Mouse (Mus musculus) central nervous system, embryonic 11.5 days (tissue): ENCODE results near the gene Gm43302. TPM values are rescaled to one million over a fixed set of nuclear protein-coding genes. Genes with fewer than 3 reads are reported as not detected.

ENCODE experiments used
- polyA plus RNA-seq: library from polyadenylated mRNA; depleted of rRNA; stranded (reverse); fragments of >200 nt; gene quantifications from 2 replicates; pipeline ENCODE4 v1.2.3, GENCODE M21; 2012; rRNA removed

Gene Gm43302
- 0.06 and 0.10 TPM in 2 replicates for polyA plus RNA-seq

DNA sequence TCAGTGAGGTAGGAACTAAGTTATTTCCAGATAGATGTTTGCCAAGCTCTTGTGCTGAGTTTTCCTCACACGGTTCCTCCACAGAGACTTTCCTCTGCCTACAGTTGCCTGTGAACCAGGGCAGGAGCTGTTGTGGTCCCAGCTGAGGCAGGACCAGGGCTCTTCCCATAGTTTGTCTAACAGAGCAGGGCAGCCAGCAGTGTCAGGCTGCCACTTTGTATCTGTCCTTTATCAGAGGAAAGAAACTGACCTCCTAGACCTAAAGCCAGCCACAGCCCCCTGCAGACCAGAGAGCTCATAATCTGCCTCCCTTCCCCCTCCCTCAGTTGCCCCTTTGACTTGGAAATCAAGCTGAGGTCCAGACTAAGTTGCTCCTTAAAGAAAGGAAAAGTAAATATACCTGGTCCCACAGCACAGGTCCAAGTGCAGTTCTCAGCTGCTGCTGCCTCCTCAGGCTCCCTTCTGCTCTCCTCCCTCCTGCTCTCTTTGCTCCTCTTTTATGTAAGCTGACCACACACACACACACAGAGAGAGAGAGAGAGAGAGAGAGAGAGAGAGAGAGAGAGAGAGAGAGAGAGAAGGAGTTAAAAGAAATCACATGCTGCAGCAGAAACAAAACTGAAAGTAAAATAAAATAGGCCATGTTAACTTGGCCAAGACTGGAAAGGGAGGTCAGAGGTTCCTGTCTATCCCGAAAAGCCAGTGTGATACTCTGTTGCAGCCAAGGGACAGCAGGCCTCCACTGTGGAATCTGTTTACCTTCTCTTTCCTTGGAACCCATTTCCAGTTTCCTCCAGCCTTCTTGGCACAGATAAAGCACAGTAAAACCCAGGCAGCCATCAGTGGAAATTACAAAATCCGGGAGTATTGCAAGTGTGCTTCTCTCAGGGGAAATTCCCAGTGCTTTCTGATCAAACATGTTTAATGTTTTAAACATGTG lies at the start of gene Gm43302, which contains the start of gene Gbp6:
TSS of gene Gm43302 (minus strand) at position 470 of the 940 bp plus-strand sequence.
TSS of gene Gbp6 (minus strand) at position 473 of the 940 bp plus-strand sequence.

DNA sequence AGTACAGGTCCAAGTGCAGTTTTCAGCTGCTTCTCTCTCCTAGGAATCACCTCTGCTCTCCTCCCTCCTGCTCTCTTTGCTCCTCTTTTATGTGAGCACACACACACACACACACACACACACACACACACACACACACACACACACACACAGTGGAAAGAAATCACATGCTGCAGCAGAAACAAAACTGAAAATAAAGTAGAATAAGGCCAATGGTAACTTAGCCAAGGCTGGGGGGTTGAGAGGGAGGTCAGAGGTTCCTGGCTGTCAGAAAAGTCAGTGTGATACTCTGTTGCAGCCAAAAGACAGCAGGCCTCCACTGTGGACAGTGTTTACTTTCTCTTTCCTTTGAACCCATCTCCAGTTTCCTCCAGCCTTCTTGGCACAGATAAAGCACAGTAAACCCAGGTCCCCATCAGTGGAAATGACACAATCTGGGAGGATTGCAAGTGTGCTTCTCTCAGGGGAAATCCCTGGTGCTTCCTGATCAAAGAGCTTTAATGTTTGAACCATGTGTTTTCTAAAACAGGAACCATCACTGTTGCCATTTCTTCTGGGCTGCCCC lies 53.9 kb downstream of the Gm43302 start, which contains the start of gene Gbp10:
TSS of gene Gbp10 (minus strand) at position 51 of the 565 bp plus-strand sequence.

Other genes starting within 250 kb of the Gm43302 start
- 1.1 and 1.2 TPM in 2 replicates for gene Gbp9, start 154.2 kb downstream of the Gm43302 start, polyA plus RNA-seq
- 0.62 and 0.70 TPM in 2 replicates for gene Gbp8, start 154.2 kb downstream of the Gm43302 start, polyA plus RNA-seq
- 0.32 and 0.38 TPM in 2 replicates for gene Gbp4, start 154.1 kb downstream of the Gm43302 start, polyA plus RNA-seq
- 0.22 TPM in 1 of 2 replicates, not detected in the other for gene Gbp10, start 54.2 kb downstream of the Gm43302 start, polyA plus RNA-seq
- 0.35 and 0.37 TPM in 2 replicates for gene Gbp6, start within 50 bp of the Gm43302 start, polyA plus RNA-seq
- gene Lrrc8b, start 122.1 kb upstream of the Gm43302 start, polyA plus RNA-seq = 7.6 and 10.3 TPM in 2 replicates
- gene Lrrc8c, start 225.7 kb upstream of the Gm43302 start, polyA plus RNA-seq = 7.9 and 9.7 TPM in 2 replicates